Mouse (Mus musculus): ENCODE measurements at regions not wholly inside any gene's neighbourhood (a gene's known extent, or its start where the extent isn't known, plus 50 kb on each side); places are given as distances from the start of the nearest gene placed in this dataset.

- no peak for TF ChIP-seq E2F4 (IDR thresholded peaks at IDR 0.05; ENCODE audit: insufficient replicate concordance, low read depth, low read length)
- TF ChIP-seq CTCF (conservative IDR thresholded peaks at IDR 0.05 in 1 of 2, IDR thresholded peaks at IDR 0.05 in 1 of 2; ENCODE audit: low read depth in 2 of 2, low read length in 2 of 2) = no peak
- TF ChIP-seq ZC3H11A (IDR thresholded peaks at IDR 0.05; ENCODE audit: low read depth, low read length) = no peak
- no peak for TF ChIP-seq TBP (conservative IDR thresholded peaks at IDR 0.05; ENCODE audit: low read depth, low read length)
- no peak for TF ChIP-seq EP300 (IDR thresholded peaks at IDR 0.05; ENCODE audit: low read length)
- TF ChIP-seq POLR2A (IDR thresholded peaks at IDR 0.05; ENCODE audit: low read depth, low read length) = no peak
- no peak for TF ChIP-seq SMC3 (IDR thresholded peaks at IDR 0.05; ENCODE audit: low read depth, low read length)
- no peak for TF ChIP-seq POLR2AphosphoS2 (IDR thresholded peaks at IDR 0.05; ENCODE audit: low read depth, low read length)
- TF ChIP-seq HCFC1 (IDR thresholded peaks at IDR 0.05; ENCODE audit: low read depth, low read length) = no peak
- no peak for TF ChIP-seq PAX5 (IDR thresholded peaks at IDR 0.05; ENCODE audit: low read length)
- TF ChIP-seq CHD1 (IDR thresholded peaks at IDR 0.05; ENCODE audit: low read depth, low read length) = no peak
- TF ChIP-seq MAX (IDR thresholded peaks at IDR 0.05; ENCODE audit: low read length) = no peak
- no peak for TF ChIP-seq USF1 (IDR thresholded peaks at IDR 0.05; ENCODE audit: low read depth, low read length)
- no peak for TF ChIP-seq NRF1 (IDR thresholded peaks at IDR 0.05; ENCODE audit: low read depth, low read length)
Observed at GRCm38 (mm10) chr11:19651522-19651921, 272.7 kb upstream of the Spred2 start.
